Mouse (Mus musculus) embryonic fibroblast, embryonic 13.5 days (primary cell): ENCODE data around the gene Spsb2. TPM values are rescaled to one million over a fixed set of nuclear protein-coding genes. Genes with fewer than 3 reads are reported as not detected.
A peak's percentile ranks its signal among the peaks of the same experiment; 100 is the strongest.

Source experiments
- H3K27ac ChIP-seq: 2 replicates; pipeline ENCODE4 v1.5.1; 2012; ENCODE audit warnings: low read length, control low read depth, inconsistent platforms; ENCODE audit not compliant: insufficient read depth
- H3K4me1 ChIP-seq: 2 replicates; pipeline ENCODE4 v1.6.1; 2011; ENCODE audit warnings: low read length; ENCODE audit not compliant: control insufficient read depth, insufficient read depth
- H3K4me3 ChIP-seq: 2 replicates; pipeline ENCODE4 v1.5.1; 2011; ENCODE audit warnings: mild to moderate bottlenecking, control low read depth, low read length; ENCODE audit not compliant: insufficient read depth
- CTCF ChIP-seq: IDR thresholded peaks from 2 replicates; pipeline ENCODE4 v1.5.1; 2011; ENCODE audit warnings: mild to moderate bottlenecking, control low read depth, low read length, moderate library complexity, borderline replicate concordance; ENCODE audit not compliant: insufficient read depth
- POLR2A ChIP-seq: IDR thresholded peaks from 2 replicates; pipeline ENCODE4 v1.6.1; 2011; ENCODE audit warnings: low read depth, mild to moderate bottlenecking, control low read depth, low read length, moderate library complexity
- polyA plus RNA-seq: library from polyadenylated mRNA; stranded (reverse); fragments of >200 nt; gene quantifications from 2 replicates; pipeline ENCODE4 v1.2.4, GENCODE M21; 2011; ENCODE audit warnings: low read depth; ENCODE audit not compliant: missing spikeins, insufficient read length

Spsb2 gene
- 9.1 and 11.7 TPM in 2 replicates for polyA plus RNA-seq

- peak; percentile 63 for TF ChIP-seq POLR2A
- TF ChIP-seq CTCF, result no peak
- H3K4me1 ChIP-seq, result peaks cover 8% of the 10 kb centered on the region
- peak within 1 kb of the TSS; percentile 76 for H3K4me3 ChIP-seq
- peak within 1 kb of the TSS; percentile 94 for H3K27ac ChIP-seq
Observed at GRCm38 (mm10) chr6:124808358-124809012, at the start of gene Spsb2. Spsb2 (plus strand) TSS chr6:124808661.

GRCm38 (mm10) chr6:124758849-124759232 is 49.6 kb upstream of the Spsb2 start:
- Histone ChIP-seq H3K4me3 (no peak overlapping the region), H3K4me1 (peaks cover 9% of the 10 kb centered on the region)
- TF ChIP-seq CTCF (no peak), POLR2A (0 out of 2 replicates have a peak, but pooled peaks have one; percentile 9)

GRCm38 (mm10) chr6:124759259-124759658 is 49.2 kb upstream of the Spsb2 start:
- Histone ChIP-seq H3K27ac (peak overlapping the region; percentile 99), H3K4me1 (peaks cover 8% of the 10 kb centered on the region), H3K4me3 (no peak overlapping the region)
- TF ChIP-seq CTCF (peak; percentile 90; the same call in 1 of the 2 replicates), POLR2A (peak; percentile 45; the same call in 1 of the 2 replicates)

More at GRCm38 (mm10) chr6:124758849-124759232, 49.6 kb upstream of the Spsb2 start:
- H3K27ac ChIP-seq, result peak overlapping the region; percentile 99

- Histone ChIP-seq H3K27ac (no peak overlapping the region), H3K4me3 (no peak overlapping the region), H3K4me1 (peaks cover 6% of the 10 kb centered on the region)
- no peak for TF ChIP-seq CTCF
- TF ChIP-seq POLR2A, result no peak
Observed at GRCm38 (mm10) chr6:124765951-124766350, 42.5 kb upstream of the Spsb2 start.

- TF ChIP-seq POLR2A, result no peak
- TF ChIP-seq CTCF, result no peak
- H3K4me3 ChIP-seq, result peak overlapping the region; percentile 93; the same call in 1 of the 2 replicates
- peaks cover 6% of the 10 kb centered on the region for H3K4me1 ChIP-seq
- no peak overlapping the region for H3K27ac ChIP-seq
Observed at GRCm38 (mm10) chr6:124767536-124767919, 40.9 kb upstream of the Spsb2 start.

- Histone ChIP-seq H3K4me3 (peak overlapping the region; percentile 93), H3K27ac (no peak overlapping the region), H3K4me1 (peaks cover 6% of the 10 kb centered on the region)
- TF ChIP-seq POLR2A (peak; percentile 40; the same call in 1 of the 2 replicates), CTCF (no peak)
Observed at GRCm38 (mm10) chr6:124767920-124768703, 40.3 kb upstream of the Spsb2 start.

GRCm38 (mm10) chr6:124768704-124769044 is 39.8 kb upstream of the Spsb2 start:
- Histone ChIP-seq H3K4me3 (peak overlapping the region; percentile 93), H3K27ac (peak overlapping the region; percentile 21; the same call in 1 of the 2 replicates), H3K4me1 (peaks cover 6% of the 10 kb centered on the region)
- TF ChIP-seq CTCF (no peak), POLR2A (no peak)

GRCm38 (mm10) chr6:124769101-124769765 is 39.2 kb upstream of the Spsb2 start, which contains the start of gene Eno2:
Eno2 (minus strand) TSS chr6:124769673.
- Histone ChIP-seq H3K4me1 (peaks cover 6% of the 10 kb centered on the region), H3K27ac (peak within 1 kb of the TSS; percentile 21; the same call in 1 of the 2 replicates), H3K4me3 (peak within 1 kb of the TSS; percentile 93)
- peak; percentile 57 for TF ChIP-seq POLR2A
- TF ChIP-seq CTCF, result no peak

- H3K27ac ChIP-seq, result no peak overlapping the region
- TF ChIP-seq POLR2A, result no peak
- no peak for TF ChIP-seq CTCF
- H3K4me1 ChIP-seq, result peaks cover 6% of the 10 kb centered on the region
- peak overlapping the region; percentile 93 for H3K4me3 ChIP-seq
Observed at GRCm38 (mm10) chr6:124770013-124770412, 38.4 kb upstream of the Spsb2 start.
